Mouse (Mus musculus): ENCODE data around the gene Rbm45.

Gene Rbm45

GRCm38 (mm10) chr2:76369821-76370655 lies at the start of gene Rbm45:
Rbm45 (plus strand) TSS chr2:76369984.
- peak; percentile 73 for DNase-seq (ENCODE audit: low read depth)

GRCm38 (mm10) chr2:76320336-76320735 lies 49.4 kb upstream of the Rbm45 start:
- no peak for DNase-seq (ENCODE audit: low read depth)

GRCm38 (mm10) chr2:76323185-76323875 lies 46.5 kb upstream of the Rbm45 start:
- DNase-seq (ENCODE audit: low read depth): no peak

DNA sequence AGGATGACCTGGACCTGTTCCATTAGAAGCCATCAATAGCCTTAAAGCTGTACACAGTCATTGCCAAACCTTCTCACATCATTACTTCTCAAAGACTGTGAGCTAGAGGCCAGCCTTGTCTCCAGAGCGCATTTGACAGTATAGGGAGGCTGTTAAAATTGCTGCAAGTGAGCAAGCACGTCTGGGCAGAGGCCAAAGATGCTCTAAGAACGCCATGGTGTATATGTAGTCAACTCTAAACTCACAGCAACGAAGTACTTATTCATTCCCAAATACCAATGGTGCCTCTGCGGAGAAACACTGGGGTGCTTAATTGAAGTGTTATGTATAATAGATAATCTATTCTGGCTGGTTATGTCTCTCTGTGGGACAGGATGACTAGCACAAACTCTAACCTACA lies 45.3 kb upstream of the Rbm45 start:
- DNase-seq (ENCODE audit: low read depth): no peak

GRCm38 (mm10) chr2:76326161-76326560 lies 43.6 kb upstream of the Rbm45 start:
- no peak for DNase-seq (ENCODE audit: low read depth)

- DNase-seq (ENCODE audit: low read depth): no peak
Observed at GRCm38 (mm10) chr2:76330081-76330480, 39.7 kb upstream of the Rbm45 start.

DNA sequence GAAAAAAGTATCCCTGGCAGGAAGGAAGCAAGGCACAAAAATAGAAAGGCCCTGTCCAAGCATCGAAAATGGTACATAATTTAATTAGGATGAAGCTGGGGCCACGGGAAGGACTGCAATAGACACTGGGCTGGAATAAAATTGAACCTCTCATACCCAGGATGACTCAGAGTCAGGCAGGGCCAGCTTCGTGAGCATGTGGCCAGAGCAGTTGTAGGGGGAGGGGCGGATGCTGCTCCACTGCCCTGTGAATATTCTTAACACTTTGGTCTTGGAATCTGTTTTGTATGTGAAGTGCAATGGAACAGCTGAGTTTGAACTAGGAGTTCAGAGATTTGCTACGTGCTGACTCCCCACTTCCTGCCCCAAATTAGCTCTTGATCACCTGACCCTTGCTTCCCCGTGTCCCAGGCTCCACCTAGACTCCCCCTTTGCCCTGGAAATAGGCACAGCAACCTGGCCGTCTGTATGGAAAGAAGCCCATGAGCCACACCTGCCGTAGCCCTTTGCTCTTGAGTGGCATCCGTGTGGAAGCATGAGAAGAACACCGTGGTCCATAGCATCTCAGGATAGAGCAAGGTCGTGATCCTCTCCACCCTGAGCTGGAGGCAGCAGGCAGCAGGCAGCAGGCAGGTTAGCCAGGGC lies 37.5 kb upstream of the Rbm45 start:
- DNase-seq (ENCODE audit: low read depth): no peak

DNA sequence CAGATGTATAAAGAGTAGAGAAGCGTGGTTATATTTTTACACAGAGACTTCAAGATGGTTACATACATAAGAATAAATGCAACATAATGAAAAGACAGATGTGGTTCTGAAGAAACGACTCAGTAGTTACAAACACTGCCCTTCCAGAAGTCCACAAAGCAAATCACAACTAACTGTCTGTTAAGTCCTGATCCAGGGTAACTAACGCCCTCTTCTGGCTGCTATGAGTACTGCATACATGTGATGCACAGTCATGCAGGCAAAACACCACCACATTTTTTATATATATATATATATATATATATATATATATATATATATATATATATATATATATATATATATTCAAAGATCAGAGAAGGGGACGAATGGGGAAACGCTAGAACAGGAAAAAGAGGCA lies 35.2 kb upstream of the Rbm45 start:
- peak; percentile 16 for DNase-seq (ENCODE audit: low read depth)

DNA sequence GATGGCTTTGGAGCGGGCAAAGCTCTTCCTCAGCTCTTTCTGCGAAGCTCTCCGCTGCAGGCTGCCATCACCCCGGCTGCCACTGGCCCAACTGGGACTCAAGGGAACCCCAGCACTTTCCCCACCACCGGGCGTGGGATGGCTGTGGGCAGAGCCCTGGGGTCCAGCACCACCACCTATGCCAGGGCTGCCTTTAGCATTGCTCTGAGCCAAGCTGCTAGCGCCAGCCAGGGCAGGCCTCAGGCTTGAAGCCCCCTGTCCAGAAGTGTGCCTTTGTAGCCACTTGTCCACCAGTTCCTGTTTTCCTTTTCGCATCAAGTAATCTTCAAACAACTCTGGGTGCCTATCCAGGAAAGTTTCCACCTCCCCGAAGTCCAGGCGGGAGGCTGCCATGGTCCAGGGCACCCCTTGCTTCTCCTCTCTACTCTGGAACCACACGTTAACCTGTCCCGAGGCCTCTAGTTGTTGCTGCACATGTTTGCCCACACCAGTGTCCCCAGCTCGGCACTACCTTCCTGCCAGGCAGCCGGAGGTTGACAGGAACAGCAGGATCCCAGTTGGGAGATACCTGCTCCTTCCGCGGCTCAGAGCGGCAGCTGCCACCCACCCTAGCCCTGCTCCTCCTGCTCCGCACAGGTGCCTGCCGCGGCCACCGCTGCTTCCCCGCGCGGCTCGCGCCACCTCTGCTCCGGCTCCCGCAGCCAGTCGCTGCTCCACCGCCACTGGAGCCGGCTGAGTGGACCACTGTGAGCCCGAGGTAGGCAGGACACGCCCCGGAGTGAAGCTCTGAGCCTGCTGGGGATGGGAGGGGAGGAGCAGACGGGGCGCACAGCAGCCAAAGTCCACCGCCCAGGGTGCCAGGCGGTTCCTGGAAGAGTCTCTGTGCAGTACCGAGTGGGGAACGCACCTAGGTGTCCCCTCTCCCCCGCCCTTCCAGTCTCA lies 31.3 kb upstream of the Rbm45 start, which contains the start of gene Pde11a:
TSS of gene Pde11a (minus strand) at position 560 of the 942 bp plus-strand sequence.
- DNase-seq (ENCODE audit: low read depth): no peak

GRCm38 (mm10) chr2:76342146-76342545 lies 27.6 kb upstream of the Rbm45 start:
- DNase-seq (ENCODE audit: low read depth): no peak

DNA sequence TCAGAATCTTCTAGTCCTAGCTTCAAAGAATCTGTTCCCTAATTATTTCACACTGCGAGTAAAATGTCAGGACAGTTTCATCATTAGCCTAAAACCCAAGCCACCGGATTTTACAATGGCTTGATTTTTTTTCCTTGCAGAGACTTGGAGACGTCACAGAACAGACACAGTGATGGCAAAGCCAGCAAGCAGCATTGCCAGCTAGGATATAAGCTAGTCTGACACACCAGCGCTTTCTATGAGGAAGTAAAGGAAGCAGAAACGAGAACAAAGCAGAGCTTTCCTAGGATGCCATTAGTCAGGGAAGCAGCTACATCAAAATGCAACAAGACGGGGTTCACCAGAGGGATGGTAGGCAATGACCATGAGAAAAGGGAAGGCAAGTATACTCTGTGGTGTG lies 21.9 kb upstream of the Rbm45 start:
- no peak for DNase-seq (ENCODE audit: low read depth)

GRCm38 (mm10) chr2:76360226-76360625 lies 9.6 kb upstream of the Rbm45 start, which contains the start of gene Cyct:
Cyct (minus strand) TSS chr2:76360450.
- no peak for DNase-seq (ENCODE audit: low read depth)

DNA sequence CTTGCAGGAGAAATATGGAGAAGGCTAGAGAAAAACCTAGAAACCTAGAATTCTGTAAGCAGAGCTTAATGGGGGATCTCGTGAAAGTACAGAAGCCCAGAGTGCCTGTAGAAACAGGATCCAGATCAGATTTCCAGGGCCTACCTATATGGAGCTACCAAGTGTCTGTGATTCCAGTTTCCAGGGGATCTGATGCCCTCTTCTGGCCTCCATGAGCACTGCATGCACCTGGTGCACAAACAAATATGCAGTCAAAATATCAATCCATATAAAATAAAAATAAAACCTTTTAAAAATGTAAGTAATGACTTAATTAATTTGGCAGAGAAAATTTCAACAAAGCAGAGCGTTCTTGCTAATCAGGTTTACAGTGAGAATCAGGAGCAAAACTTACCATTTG lies 7.7 kb upstream of the Rbm45 start:
- DNase-seq (ENCODE audit: low read depth): no peak

GRCm38 (mm10) chr2:76365811-76366210 lies 4.0 kb upstream of the Rbm45 start:
- no peak for DNase-seq (ENCODE audit: low read depth)

DNA sequence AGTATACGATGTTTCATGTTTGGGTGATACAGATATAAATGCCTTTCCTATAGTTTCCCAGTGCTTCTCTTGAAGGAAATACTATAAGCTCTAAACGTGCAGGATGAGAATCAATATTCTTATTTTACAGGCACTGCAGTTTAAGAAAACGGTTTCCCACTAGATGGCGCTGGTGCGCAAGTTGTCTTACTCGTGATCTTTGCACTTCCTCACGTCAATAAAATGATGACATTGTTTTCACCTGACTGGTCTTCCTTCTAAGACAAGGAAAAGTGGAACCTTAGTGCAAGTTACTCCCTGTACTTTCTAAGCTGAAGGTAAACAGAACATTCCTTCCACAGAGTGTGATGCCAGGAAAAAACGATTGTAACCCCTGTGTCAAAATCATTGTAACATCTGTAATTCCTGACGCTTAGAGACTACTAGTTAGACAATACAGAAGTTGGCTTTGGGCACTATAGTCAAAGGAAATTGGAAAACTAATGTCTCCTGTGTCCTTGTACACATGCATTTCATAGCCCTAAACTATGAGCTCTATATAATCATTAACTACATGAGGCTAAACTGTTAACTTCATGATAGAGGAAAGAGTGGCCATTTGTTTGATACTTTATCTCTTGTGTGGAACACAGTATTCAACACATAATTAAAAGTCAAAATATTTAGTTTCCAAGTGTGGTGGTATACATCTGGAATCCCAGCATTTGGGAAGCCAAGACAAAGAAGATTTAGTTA lies 2.4 kb upstream of the Rbm45 start:
- peak; percentile 79 for DNase-seq (ENCODE audit: low read depth)

DNA sequence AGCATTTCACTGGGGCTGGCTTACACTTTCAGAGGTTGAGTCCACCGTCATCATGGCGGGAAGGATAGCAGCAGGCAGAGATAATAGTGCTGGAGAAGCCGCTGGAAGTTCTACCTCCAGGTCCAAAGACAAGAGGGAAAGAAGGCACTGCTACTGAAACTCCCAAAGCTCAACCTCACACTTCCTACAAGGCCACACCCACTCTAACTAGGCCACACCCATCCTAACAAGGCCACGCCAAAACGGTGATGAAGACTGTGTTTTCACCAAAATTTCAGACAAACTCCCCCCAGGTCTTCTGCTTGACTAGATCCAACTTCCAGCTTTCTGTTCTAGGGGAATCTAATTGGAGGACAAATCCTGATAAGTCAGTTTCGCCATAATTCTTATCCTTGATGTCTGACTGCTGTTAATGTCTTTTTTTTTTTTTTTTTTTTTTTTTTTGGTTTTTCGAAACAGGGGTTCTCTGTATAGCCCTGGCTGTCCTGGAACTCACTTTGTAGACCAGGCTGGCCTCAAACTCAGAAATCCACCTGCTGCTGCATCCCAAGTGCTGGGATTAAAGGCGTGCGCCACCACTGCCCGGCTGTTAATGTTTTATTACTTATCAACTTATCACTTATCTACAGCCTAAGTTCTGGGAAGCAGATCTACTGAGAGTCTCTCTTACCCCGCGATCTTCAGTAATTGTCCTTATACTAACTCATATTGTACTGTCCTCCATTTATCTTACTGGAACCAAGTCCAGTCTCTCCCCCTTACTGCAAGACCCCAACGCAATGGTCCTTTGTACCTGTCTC lies 723 bp upstream of the Rbm45 start:
- no peak for DNase-seq (ENCODE audit: low read depth)

DNA sequence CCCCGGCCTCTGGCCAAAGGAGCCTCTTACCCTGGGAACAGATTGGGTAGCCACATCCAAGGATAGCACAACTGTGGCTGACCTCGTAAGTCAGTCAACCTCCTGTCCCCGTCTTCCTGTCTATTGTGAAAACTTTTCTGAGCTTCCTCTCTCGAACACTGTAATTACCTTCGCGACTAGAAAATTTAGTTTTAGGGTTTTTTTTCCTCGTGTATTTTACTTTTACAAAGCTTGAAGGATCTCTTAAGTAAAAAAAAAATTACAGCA lies 805 bp downstream of the Rbm45 start:
- DNase-seq (ENCODE audit: low read depth): no peak

DNA sequence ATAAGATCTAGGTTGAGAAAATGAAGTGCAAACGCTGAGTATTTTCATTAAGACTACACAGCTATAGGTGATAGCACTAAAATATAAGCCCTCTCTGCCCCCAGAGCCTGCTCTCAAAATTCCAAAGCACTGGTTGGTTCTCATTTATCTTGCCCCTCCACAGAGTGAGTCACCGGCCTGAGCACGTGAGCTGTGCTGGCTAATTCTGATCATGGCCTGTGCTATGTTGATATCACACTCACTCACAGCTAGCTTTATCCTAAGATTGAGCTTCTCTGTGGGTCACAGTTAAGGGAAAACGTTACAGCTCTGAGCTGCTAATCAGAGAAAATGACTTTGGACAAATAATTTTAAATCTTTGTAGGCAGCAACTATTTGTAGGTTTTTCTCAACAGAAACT lies 2.5 kb downstream of the Rbm45 start:
- no peak for DNase-seq (ENCODE audit: low read depth)

DNA sequence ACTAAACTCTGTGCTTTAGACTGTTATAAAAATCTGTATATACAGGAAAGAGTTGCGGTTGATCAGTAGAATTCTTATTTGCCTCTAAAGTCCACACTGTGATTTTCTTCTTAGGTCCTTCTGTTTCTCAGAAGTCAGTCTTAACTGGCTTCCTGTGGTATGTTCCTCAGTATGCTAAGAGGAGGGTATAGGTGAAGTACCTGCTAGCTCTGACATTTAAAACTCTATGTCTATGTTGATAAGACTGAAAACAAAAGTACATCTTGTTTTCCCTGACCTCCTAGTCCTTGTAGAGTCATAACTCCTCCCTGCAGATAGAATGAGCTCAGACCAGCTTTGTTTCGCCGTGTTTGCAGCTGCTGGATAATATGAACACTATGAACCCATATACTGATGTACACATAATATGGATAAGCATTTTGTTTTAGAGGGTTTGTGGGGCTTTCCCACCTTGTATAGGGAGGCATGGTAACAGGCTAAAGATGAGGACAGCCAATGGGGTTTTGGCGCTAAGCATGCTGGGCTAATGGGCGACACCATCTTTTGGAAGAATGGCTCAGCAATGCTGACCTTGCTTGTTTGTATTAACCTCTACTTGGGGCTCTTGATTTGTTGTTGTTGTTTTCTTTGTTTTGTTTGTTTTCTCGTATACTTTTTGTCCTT lies 4.9 kb downstream of the Rbm45 start:
- DNase-seq (ENCODE audit: low read depth): no peak

DNA sequence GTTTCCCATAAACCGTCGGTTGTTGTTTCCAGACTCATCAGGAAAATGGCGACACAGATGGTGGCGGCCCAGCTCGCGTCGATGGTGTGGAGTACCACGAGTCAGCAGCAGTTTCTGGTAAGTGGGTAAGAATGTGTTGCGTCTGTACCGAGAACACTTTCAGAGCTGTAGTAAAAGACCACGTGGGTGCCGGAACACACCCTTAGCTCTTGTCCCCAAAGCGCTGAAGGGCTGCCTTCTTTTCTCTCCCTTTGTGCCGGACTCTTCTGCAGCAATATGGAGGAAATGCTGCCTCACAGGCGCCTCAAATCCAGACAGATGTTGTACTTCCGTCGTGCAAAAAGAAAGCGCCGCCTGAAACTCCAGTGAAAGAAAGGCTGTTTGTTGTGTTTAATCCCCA lies 8.9 kb downstream of the Rbm45 start:
- DNase-seq (ENCODE audit: low read depth): no peak

Data from c-Kit-positive CD71-negative TER-119-negative erythroid progenitor cells, embryonic 14.5 days (primary cell).